Mouse (Mus musculus) embryonic facial prominence, embryonic 10.5 days (tissue): Measurements from ENCODE around the gene Cdk17. TPM values are rescaled to one million over a fixed set of nuclear protein-coding genes. Genes with fewer than 3 reads are reported as not detected.

ENCODE experiments used
- DNase-seq: peaks from one replicate; pipeline ENCODE4 v3.0.0-alpha.2; 2017; ENCODE audit warnings: low spot score
- H3K27ac ChIP-seq: fragments of 300-500 bp; sonication (generic); replicated peaks from 2 replicates; pipeline ENCODE4 v1.5.1; 2016; ENCODE audit warnings: mild to moderate bottlenecking
- H3K27me3 ChIP-seq: fragments of 300-500 bp; sonication (generic); replicated peaks from 2 replicates; pipeline ENCODE4 v1.6.1; 2016; ENCODE audit warnings: low read depth, mild to moderate bottlenecking; ENCODE audit not compliant: poor library complexity, severe bottlenecking
- H3K36me3 ChIP-seq: fragments of 300-500 bp; sonication (generic); replicated peaks from 2 replicates; pipeline ENCODE4 v1.6.1; 2016; ENCODE audit warnings: mild to moderate bottlenecking, moderate library complexity
- H3K4me1 ChIP-seq: fragments of 300-500 bp; sonication (generic); 2 replicates; pipeline ENCODE4 v1.6.1; 2016
- H3K4me3 ChIP-seq: fragments of 300-500 bp; sonication (generic); 2 replicates; pipeline ENCODE4 v1.5.1; 2016; ENCODE audit warnings: mild to moderate bottlenecking, moderate library complexity
- H3K9me3 ChIP-seq: fragments of 300-500 bp; sonication (generic); 2 replicates; pipeline ENCODE4 v1.6.1; 2016; ENCODE audit warnings: mild to moderate bottlenecking
- WGBS: fragments of 180-500 bp; shearing (Covaris S2); methylation state at CpG from one replicate; pipeline ENCODE4 v1.1.7; 2016; 5-methylcytosine and 5-hydroxymethylcytosine counted together
- polyA plus RNA-seq: library from polyadenylated mRNA; unstranded; fragments of >200 nt; fragmentation: Nextera tagmentation; extraction: Ambion mirVana; gene quantifications from 2 replicates; pipeline ENCODE4 v1.2.1, GENCODE M21; 2016

The Cdk17 gene
- polyA plus RNA-seq, 1 experiment from 2014 or later = 18.1 TPM

DNA sequence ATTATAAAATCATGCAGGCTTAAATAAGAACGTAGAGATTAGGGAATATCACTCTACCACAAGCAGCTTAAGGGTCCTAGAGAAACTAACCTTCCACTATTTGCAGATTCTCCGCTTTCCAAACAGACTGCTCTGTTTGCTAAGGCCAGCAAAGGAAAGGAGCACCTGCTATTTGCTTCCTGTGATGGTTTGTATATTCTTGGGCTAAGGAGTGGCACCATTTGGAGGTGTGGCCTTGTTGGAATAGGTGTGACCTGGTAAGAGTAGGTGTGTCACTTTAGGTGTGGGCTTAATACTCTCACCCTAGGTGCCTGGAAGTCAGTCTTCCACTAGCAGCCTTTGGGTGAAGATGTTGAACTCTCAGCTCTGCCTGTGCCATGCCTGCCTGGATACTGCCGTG lies 34.6 kb upstream of the Cdk17 start:
- WGBS = 90% methylated on average over 3 of the region's 3 CpGs

DNA sequence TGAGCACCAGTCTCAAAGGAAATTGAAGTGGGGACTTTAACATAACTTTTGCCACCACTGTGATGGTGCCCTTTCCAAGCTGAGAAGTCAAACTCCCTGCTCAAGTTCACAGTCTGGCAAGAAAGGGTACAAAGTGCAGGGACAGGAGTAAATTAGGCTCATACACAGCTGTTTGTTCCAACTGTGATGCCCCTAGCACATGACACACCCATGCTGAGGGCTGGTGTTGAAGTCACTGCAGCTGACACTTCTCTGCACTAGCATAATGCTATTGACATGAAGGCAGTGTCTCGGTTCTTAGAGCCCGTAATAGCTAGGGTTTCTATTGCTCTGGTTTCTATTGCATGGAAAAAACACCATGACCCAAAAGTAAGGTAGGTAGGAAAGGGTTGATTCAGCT lies 32.1 kb upstream of the Cdk17 start:
- 90% methylated on average over 2 of the region's 2 CpGs for WGBS
- H3K4me1 ChIP-seq = peaks cover 11% of the 10 kb centered on the region; the same call in 1 of the 2 replicates

More for the DNA sequence above, 34.6 kb upstream of the Cdk17 start:
- peaks cover 11% of the 10 kb centered on the region; the same call in 1 of the 2 replicates for H3K4me1 ChIP-seq
- H3K27ac ChIP-seq = no peak overlapping the region
- H3K4me3 ChIP-seq = no peak overlapping the region
- H3K36me3 ChIP-seq = no peaks in the 10 kb centered on the region
- DNase-seq = no peak
- no peaks in the 10 kb centered on the region for H3K9me3 ChIP-seq
- no peaks in the 10 kb centered on the region for H3K27me3 ChIP-seq

DNA sequence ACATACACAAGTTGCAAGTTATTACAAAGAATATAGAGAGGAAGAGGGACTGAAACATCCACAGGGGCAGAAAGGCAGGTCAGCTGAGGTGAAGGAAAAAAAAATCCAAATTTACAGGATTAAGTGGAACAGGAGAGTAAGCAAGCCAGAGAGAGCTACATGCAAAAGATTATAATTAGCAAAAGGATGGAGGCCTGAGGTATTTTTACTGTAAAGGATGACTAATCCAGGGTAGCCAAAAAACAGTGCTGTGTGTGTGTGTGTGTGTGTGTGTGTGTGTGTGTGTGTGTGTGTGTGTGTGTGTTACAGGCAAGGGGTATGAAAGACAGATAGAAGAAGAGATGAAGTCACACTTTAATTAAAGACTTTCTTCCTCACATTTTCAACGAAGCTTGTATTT lies 31.3 kb upstream of the Cdk17 start:
- H3K27me3 ChIP-seq = no peaks in the 10 kb centered on the region
- H3K4me1 ChIP-seq = peaks cover 8% of the 10 kb centered on the region; the same call in 1 of the 2 replicates
- WGBS = 92% methylated on average over 1 of the region's 1 CpGs
- H3K4me3 ChIP-seq = no peak overlapping the region
- H3K27ac ChIP-seq = no peak overlapping the region
- H3K36me3 ChIP-seq = no peaks in the 10 kb centered on the region
- H3K9me3 ChIP-seq = no peaks in the 10 kb centered on the region
- no peak for DNase-seq

More for the DNA sequence above, 32.1 kb upstream of the Cdk17 start:
- no peak for DNase-seq
- no peak overlapping the region for H3K27ac ChIP-seq
- H3K27me3 ChIP-seq = no peaks in the 10 kb centered on the region
- no peaks in the 10 kb centered on the region for H3K9me3 ChIP-seq
- H3K4me3 ChIP-seq = no peak overlapping the region
- no peaks in the 10 kb centered on the region for H3K36me3 ChIP-seq

DNA sequence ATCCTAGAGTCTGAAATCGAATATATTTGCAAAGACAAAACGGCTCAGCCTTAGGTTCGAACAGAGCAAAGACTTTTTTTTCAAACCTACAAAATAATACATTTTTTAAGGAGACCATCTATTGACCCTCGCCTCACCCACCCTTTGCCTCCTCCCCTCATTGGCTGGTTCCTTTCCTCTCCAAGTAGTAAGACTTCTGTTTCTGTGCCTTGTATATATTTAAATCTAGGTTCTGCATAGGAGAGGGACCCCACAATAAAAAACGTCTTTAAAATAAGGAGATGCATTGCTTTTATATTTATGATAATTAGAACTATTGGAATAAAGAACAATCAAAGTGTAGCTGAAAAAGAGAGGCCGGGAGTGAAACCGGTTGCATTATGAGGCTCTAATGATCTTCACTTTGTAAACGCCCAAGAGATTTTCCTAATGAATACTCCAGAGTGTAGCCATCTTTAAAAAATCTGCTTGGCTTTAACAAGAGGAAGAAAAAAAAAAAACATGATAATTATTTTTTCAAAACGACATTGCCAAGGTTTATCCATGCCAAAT lies 30.7 kb upstream of the Cdk17 start:
- H3K36me3 ChIP-seq = no peaks in the 10 kb centered on the region
- whole genome bisulfite sequencing = 77% methylated on average over 9 of the region's 9 CpGs
- no peak overlapping the region for H3K27ac ChIP-seq
- H3K4me1 ChIP-seq = 0 out of 2 replicates have a peak, but pooled peaks cover 7% of the 10 kb centered on the region
- H3K4me3 ChIP-seq = no peak overlapping the region
- no peak for DNase-seq
- H3K9me3 ChIP-seq = no peaks in the 10 kb centered on the region
- no peaks in the 10 kb centered on the region for H3K27me3 ChIP-seq

DNA sequence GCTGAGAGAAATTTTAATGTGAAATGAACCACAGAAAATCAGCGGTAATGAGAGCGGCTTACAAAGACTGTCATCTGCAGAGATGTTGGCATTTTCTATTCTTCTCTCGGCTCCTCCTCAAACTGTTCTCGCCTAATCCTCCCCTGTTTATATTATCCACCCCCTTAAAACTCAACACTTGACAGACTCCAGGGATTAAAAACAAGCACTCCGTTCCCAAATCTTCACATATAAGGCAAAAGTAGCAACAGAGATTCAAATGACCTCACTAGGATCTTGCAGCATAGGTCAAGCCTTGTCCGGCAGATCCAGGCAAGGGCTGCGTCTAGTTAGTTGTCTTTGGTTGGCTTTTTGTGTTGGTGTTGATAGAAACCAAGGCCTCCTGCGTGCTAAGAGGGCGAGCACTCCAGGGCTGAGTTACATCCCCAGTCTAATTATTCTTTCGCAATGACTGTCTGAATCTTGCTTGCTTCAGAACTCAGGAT lies 30.2 kb upstream of the Cdk17 start:
- no peak for DNase-seq
- Histone ChIP-seq H3K9me3 (no peaks in the 10 kb centered on the region), H3K4me1 (0 out of 2 replicates have a peak, but pooled peaks cover 7% of the 10 kb centered on the region), H3K36me3 (no peaks in the 10 kb centered on the region), H3K27me3 (no peaks in the 10 kb centered on the region), H3K4me3 (no peak overlapping the region), H3K27ac (no peak overlapping the region)
- WGBS = 69% methylated on average over 10 of the region's 10 CpGs

DNA sequence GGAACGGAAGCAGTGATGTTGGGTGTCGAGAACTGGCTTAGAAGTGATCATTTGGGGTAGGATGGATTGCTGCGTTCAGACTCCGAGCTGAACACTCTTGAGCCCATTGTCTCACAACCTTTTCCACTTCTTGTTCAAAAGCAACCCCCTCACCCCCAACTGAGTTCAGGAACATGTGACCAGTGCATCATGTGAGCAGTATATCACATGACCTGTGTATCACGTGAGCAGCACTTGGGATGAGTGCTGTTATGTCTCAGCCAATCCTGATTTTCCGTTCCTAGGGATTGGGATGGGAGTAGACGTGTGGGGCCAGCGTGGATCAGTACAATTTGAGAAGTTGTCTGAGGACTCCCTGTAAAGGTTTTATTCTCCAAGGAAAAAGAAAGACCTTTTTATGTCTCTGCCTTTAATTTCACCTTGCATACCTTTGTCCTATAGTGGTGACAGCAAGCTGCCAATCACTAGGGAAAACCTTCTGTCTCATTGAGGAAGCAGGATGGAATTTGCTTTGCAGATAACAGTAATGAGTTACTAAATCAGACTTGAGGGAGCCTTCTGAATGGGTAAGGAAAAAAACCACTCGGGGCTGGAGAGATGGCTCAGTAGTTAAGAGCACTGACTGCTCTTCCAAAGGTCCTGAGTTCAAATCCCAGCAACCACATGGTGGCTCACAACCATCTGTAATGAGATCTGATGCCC lies 28.7 kb upstream of the Cdk17 start:
- 91% methylated on average over 9 of the region's 9 CpGs for WGBS
- H3K4me1 ChIP-seq = 0 out of 2 replicates have a peak, but pooled peaks cover 7% of the 10 kb centered on the region

DNA sequence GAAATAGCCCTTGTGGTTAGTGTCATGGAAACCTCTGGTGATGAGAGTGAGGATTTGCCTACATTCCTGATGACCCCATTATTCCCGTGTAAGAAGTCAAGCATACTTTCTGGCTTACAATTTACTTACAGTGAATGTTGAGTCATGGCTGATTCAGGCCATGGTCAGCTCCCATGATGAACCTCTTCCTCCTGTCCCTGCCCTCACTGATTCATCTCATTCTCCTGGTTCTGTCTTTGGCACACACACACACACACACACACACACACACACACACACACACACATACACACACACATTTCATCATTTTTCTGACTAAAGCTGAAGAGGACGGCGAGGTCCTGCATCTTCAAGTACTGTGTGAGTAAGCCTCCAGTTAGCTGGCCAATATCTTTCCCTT lies 21.9 kb upstream of the Cdk17 start:
- WGBS = 89% methylated on average over 3 of the region's 3 CpGs
- H3K27me3 ChIP-seq = no peaks in the 10 kb centered on the region
- H3K4me1 ChIP-seq = peaks cover 5% of the 10 kb centered on the region; the same call in 1 of the 2 replicates
- H3K4me3 ChIP-seq = no peak overlapping the region
- DNase-seq = no peak
- no peaks in the 10 kb centered on the region for H3K36me3 ChIP-seq
- no peak overlapping the region for H3K27ac ChIP-seq
- H3K9me3 ChIP-seq = no peaks in the 10 kb centered on the region

More for the DNA sequence above, 28.7 kb upstream of the Cdk17 start:
- no peak overlapping the region for H3K27ac ChIP-seq
- DNase-seq = no peak
- no peaks in the 10 kb centered on the region for H3K36me3 ChIP-seq
- H3K9me3 ChIP-seq = no peaks in the 10 kb centered on the region
- no peak overlapping the region for H3K4me3 ChIP-seq
- no peaks in the 10 kb centered on the region for H3K27me3 ChIP-seq

DNA sequence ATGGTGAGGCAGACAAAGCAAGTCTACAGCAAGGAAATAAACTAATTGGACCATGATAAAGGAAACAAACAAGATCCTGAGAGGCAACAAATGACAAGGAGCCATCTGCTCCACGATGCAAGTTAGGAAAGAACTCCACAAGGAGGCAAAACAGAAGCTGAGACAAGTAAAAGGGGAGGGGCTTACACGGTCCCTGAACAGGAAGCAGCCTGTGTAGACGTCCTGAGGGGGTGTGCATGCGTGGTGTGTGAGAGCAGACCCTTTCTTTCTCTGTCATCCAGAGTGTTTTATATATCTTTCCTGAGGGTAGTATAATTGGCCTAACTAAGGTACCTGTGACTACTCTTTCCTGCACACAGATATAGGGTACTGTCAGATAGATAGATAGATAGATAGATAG lies 19.9 kb upstream of the Cdk17 start:
- Histone ChIP-seq H3K4me1 (peaks cover 6% of the 10 kb centered on the region; the same call in 1 of the 2 replicates), H3K27me3 (no peaks in the 10 kb centered on the region), H3K27ac (no peak overlapping the region), H3K36me3 (no peaks in the 10 kb centered on the region), H3K4me3 (no peak overlapping the region), H3K9me3 (no peaks in the 10 kb centered on the region)
- WGBS = 61% methylated on average over 4 of the region's 4 CpGs
- DNase-seq = no peak

DNA sequence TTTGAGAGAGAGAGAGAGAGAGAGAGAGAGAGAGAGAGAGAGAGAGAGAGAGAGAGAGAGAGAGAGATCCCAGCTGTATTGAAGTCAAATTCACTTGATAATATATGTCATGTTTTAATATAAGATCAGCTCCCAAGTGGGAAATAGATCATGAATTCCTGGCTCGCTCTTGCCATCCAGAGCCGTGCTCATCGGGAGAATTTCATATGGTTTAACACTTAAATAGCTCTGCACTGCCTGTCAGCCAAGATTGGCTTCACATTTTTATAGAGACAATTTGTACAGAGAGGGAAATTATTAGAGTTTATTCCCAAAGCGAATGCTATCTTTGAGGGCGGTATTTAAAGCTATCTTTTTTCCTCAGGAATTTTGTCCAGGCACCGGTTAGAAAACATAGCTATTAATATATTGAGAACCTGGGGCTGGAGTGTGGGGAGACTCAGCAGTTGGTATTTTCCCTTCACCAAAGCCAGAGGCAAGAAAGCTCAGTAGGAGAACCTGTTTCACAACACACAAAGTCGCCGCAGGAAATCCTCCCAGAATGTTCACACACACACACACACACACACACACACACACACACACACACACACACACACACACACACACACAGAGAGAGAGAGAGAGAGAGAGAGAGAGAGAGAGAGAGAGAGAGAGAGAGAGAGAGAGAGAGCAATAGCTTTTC lies 17.9 kb upstream of the Cdk17 start:
- H3K27ac ChIP-seq = no peak overlapping the region
- peaks cover 6% of the 10 kb centered on the region; the same call in 1 of the 2 replicates for H3K4me1 ChIP-seq
- no peak for DNase-seq
- no peaks in the 10 kb centered on the region for H3K27me3 ChIP-seq
- H3K36me3 ChIP-seq = no peaks in the 10 kb centered on the region
- H3K9me3 ChIP-seq = no peaks in the 10 kb centered on the region
- WGBS = 67% methylated on average over 8 of the region's 8 CpGs
- no peak overlapping the region for H3K4me3 ChIP-seq

DNA sequence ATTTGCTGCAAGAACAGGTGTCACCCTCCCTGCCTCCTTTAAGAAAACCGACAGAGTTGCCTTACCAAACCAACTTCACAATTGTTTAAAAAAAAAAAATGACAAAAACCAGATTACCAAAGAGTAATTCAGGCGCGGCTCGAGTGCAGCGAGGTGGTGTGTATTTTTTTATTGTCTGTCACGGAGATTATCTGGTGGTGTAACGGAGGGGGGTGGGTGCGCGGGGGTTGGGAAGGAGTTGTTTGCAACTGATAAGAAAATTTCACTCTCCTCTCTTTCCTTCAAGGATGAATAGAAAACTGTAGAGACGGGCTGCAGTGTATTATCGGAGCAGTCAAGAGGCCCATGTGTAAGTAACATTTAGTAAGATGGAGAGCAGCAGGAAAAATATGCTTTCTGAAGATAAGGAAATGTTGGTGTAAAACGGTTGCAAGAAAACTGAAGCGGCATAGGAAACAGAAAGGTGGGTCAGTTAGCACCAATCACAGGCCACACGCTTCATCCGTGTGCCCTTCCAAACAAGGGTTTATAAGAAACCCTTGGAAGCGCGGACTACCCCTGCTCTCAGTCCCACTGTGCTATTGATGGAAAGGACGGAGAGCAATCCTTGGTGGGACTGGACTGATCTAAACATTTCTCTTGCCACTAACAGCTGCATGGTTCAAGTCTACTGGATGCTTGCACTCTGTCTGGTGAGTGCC lies 17.2 kb upstream of the Cdk17 start:
- no peaks in the 10 kb centered on the region for H3K9me3 ChIP-seq
- no peaks in the 10 kb centered on the region for H3K27me3 ChIP-seq
- no peaks in the 10 kb centered on the region for H3K36me3 ChIP-seq
- DNase-seq = no peak
- H3K4me1 ChIP-seq = peaks cover 6% of the 10 kb centered on the region; the same call in 1 of the 2 replicates
- no peak overlapping the region for H3K4me3 ChIP-seq
- WGBS = 58% methylated on average over 18 of the region's 18 CpGs
- no peak overlapping the region for H3K27ac ChIP-seq

DNA sequence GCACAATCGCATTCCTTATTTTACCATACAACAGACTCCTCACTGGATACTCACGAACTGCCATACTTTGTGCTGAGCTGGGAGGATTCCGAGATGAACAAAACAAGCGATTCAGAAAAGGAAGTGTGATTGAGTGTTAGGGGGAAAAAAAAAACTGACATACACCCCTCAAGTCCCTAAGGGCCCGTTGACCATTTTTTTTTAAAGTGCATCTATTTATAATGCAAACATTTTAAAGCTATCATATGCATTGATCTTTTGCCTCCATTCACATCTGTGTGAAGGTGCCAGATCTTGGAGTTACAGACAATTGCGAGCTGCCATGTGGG lies 16.7 kb upstream of the Cdk17 start:
- 77% methylated on average over 6 of the region's 6 CpGs for WGBS
- no peak overlapping the region for H3K27ac ChIP-seq

DNA sequence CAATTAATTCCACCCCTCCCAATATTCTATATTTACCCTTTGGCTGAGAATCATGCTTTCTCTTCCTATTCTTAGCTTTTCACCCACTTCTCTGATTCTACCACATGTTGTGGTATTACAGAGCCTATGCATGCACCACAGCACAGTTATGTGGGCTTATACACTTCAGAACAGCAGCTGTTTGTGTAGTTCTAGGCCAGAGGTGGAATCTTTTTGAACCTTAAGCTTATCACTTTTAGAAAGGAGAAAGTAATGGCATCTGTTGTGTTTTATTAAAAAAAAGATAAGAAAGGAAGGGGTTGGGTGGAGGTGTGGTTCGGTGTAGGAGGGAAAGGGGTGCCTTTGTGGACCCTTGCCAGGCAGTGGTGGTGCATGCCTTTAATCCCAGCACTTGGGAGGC lies 16.1 kb upstream of the Cdk17 start:
- Histone ChIP-seq H3K9me3 (no peaks in the 10 kb centered on the region), H3K36me3 (no peaks in the 10 kb centered on the region), H3K27me3 (no peaks in the 10 kb centered on the region), H3K4me3 (no peak overlapping the region), H3K4me1 (peaks cover 6% of the 10 kb centered on the region; the same call in 1 of the 2 replicates), H3K27ac (no peak overlapping the region)
- DNase-seq = no peak
- 84% methylated on average over 1 of the region's 1 CpGs for WGBS

More for the DNA sequence above, 16.7 kb upstream of the Cdk17 start:
- Histone ChIP-seq H3K4me1 (peaks cover 6% of the 10 kb centered on the region; the same call in 1 of the 2 replicates), H3K9me3 (no peaks in the 10 kb centered on the region), H3K36me3 (no peaks in the 10 kb centered on the region), H3K4me3 (no peak overlapping the region), H3K27me3 (no peaks in the 10 kb centered on the region)
- DNase-seq = no peak
